Mouse (Mus musculus): Measurements from ENCODE around the gene Pcp4. TPM values are rescaled to one million over a fixed set of nuclear protein-coding genes. Genes with fewer than 3 reads are reported as not detected.
A peak's percentile ranks its signal among the peaks of the same experiment; 100 is the strongest.

Gene Pcp4
- total RNA-seq, 2 experiments from 2014 or later, result 551 to 645 TPM

DNA sequence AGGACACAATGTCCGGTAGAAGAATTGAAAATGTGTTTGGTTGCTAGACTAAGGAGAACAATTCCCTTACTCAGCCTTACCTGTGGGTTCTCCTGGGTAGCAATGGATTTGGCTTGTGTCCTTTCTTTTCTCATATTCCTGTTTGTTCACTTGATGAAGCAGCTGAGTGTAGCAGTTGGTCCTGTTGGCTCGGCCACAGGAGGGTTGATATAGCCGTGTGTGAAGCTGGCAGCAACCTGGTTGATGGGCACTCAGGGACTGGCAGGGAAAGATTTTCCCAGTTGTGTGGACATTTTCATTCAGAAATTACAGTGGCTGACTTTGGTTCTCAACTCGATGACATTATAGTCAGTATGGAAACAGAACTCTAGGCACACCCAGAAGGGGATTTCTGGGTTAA is 14.4 kb downstream of the Pcp4 start:
- intact Hi-C loops (cut with DNase I), result no loop called here
- DNase-seq (ENCODE audit: low spot score in 2 of 2), result no peak

DNA sequence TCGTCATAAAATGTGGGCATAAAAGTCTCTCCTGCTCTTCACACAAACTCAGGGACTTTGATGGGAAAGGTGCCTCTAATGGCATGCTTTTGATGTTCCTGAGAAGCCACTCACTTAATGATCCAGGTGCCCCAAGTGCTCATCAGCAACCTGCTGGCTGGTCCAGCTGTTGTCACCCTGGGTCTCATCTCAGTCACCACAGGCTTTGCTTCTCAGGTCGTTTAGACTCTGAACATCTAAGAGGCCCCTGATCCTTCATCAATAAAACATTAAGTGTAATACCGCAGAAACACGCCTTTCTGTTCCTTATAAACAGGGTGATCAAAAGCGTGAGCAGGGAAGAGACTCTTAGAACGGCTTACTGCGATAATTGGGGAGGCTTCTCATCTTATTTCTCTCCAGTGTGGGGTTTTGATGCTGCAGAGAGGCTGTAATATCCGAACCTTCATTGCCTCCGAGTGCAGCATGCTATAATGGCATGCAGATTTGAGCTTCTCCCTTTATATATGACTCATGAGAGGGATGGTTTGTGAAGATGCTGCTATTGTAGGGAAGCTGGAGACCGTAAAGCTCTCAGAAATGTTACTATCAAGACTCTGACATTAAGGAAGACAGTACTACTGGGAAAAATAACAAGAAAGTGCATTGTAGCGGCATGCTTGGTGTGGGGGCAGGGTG is 19.7 kb downstream of the Pcp4 start:
- no peak for DNase-seq (ENCODE audit: low spot score in 2 of 2)
- intact Hi-C loops (cut with DNase I), result no loop called here

- intact Hi-C loops (cut with DNase I), result no loop called here
- DNase-seq (ENCODE audit: low spot score in 2 of 2), result no peak
Measured at GRCm38 (mm10) chr16:96488038-96488437, 20.6 kb downstream of the Pcp4 start.

DNA sequence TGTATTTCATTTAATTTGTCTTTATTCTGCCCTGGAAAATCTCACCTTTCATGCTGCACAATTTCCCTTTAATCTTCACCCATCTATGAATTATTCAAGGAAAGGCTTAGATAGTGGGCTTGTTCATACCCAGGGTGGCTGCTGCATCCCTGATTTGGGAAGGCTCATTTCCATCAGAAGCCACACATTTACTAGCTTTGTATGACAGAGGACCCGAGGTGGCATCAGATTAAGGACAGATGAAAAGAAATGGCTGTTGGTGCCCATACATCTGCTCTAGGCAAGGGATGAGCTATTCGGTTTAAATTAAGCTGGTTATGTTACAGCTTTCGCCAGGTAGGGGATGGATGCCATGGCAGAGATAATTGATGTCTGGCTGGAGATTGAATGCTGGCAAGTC is 24.1 kb downstream of the Pcp4 start:
- DNase-seq (ENCODE audit: low spot score in 2 of 2), result no peak
- intact Hi-C loops (cut with DNase I), result no loop called here

GRCm38 (mm10) chr16:96494079-96494478 is 26.7 kb downstream of the Pcp4 start:
- no peak for DNase-seq (ENCODE audit: low spot score in 2 of 2)
- intact Hi-C loops (cut with DNase I), result no loop called here

DNA sequence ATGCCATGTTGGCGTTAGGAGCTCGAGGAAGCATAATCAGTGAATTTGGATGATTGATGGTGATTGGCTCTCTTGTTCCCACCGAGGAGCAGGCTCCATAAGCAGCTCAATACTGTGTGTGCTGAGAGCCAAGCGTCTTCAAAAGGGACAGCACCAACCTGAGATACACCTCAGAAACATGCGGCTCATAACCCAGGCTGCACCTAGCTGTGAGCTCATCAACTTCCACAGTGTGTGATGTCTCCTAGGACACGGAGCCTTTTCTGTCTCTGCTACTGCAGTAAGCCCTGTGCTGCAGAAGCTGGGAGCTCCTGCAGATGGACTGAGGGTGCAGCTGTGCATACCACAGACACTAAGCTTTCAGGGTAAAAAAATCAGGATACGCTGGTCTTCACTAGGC is 31.5 kb downstream of the Pcp4 start:
- DNase-seq (ENCODE audit: low spot score in 2 of 2), result peak; percentile 35 to 63
- intact Hi-C loops (cut with DNase I), result no loop called here

DNA sequence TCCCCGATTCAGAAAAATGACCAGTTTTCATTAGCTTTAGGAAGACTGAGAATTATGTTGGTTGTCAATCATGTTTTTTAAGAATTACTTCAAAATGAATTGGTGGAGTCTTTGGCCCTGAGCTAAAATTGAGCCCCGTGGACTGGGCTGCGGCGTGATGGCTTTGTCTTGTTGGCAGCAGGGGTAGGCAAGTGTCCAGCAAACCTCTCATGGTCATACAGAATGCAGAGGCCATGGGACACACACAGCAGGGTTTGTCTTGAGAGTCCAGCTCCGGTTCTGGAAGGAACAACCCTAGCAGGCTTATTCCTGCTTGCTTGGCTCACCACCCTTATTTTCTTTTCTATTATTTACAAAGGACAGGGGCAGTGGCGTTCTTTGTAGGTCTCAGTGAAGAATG is 33.8 kb downstream of the Pcp4 start:
- intact Hi-C loops (cut with DNase I), result no loop called here
- no peak for DNase-seq (ENCODE audit: low spot score in 2 of 2)

DNA sequence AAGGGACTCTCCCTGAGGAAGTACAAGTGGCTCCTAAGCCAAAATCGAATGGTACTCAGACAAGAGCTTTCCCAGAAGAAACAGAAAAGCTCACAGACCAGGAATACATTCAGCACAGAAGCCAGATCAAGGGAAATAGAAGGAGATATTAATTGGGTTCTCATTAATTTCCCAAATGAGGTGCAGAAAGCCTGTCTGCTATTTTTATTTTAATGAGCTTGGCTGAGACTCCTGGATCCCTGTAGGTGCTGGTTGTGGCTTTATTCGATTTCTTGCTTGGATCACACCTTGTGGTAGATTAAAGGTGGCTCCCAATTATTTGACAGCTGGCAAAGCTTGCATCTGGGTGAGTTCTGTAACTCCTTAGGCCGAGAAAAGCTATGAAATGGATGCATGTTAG is 35.2 kb downstream of the Pcp4 start:
- DNase-seq (ENCODE audit: low spot score in 2 of 2), result no peak
- intact Hi-C loops (cut with DNase I), result no loop called here

GRCm38 (mm10) chr16:96514466-96514865 is 47.1 kb downstream of the Pcp4 start:
- DNase-seq (ENCODE audit: low spot score in 2 of 2), result no peak
- intact Hi-C loops (cut with DNase I), result no loop called here

DNA sequence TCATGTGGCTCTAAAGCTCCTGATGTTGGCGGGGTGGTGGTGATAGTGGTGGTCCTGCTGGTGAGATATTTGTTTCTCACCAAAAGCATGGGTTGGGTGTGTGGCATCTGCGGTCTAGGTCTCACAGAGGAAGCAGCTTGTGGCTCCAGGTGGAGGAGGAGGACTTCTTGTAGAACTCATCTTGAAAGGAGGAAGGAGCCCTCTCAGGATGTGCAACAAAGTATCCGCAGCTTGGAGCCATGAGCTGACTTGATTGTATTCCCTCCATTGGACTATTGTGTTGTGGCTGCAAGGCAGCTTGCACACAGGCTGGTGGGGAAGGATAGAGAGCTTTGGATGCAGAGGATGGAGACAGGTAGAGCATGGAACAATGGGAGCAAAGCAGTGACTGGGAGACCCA is 60.1 kb downstream of the Pcp4 start:
- DNase-seq (ENCODE audit: low spot score in 2 of 2), result no peak
- intact Hi-C loops (cut with DNase I), result no loop called here

- DNase-seq (ENCODE audit: low spot score in 2 of 2), result peak in 1 of 2 experiments; percentile 54
- intact Hi-C loops (cut with DNase I), result no loop called here
Measured at GRCm38 (mm10) chr16:96528471-96528870, 61.1 kb downstream of the Pcp4 start.

- intact Hi-C loops (cut with DNase I), result no loop called here
- DNase-seq (ENCODE audit: low spot score in 2 of 2), result no peak
Measured at GRCm38 (mm10) chr16:96529896-96530568, 62.6 kb downstream of the Pcp4 start.

GRCm38 (mm10) chr16:96530569-96530898 is 63.1 kb downstream of the Pcp4 start:
- no peak for DNase-seq (ENCODE audit: low spot score in 2 of 2)
- intact Hi-C loops (cut with DNase I), result no loop called here

- DNase-seq (ENCODE audit: low spot score in 2 of 2), result no peak
- intact Hi-C loops (cut with DNase I), result no loop called here
Measured at GRCm38 (mm10) chr16:96531029-96531428, 63.6 kb downstream of the Pcp4 start.

DNA sequence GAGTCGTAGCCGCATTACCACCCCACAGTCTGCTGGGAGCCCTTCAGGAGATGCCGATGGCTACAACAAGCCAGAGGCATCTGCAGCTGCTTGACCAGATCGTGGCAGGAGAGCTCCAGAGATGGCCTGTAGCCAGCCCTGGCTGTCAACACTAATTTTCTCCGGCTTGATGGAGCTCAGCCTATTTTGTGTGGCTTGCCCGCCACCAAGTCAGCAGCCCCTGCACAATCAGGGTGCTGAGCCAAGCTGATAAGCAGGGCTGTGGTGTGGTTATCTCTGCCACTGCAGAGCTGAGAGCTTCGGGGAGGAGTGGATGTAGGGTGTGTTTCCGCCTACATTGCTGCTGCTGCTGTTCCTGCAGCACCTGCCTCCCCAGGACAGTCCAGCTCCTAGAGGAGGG is 66.3 kb downstream of the Pcp4 start:
- DNase-seq (ENCODE audit: low spot score in 2 of 2), result peak in 1 of 2 experiments; percentile 32
- intact Hi-C loops (cut with DNase I), result loop anchor here (2.0 kb wide), 3 partner anchors 21 to 101 kb away; partner anchors contain the start of gene Pcp4

- intact Hi-C loops (cut with DNase I), result loop anchor here (2.0 kb wide), 3 partner anchors 20 to 100 kb away; partner anchors contain the start of gene Pcp4
- peak; percentile 51 to 92 for DNase-seq (ENCODE audit: low spot score in 2 of 2)
Measured at GRCm38 (mm10) chr16:96535271-96535670, 67.9 kb downstream of the Pcp4 start.

DNA sequence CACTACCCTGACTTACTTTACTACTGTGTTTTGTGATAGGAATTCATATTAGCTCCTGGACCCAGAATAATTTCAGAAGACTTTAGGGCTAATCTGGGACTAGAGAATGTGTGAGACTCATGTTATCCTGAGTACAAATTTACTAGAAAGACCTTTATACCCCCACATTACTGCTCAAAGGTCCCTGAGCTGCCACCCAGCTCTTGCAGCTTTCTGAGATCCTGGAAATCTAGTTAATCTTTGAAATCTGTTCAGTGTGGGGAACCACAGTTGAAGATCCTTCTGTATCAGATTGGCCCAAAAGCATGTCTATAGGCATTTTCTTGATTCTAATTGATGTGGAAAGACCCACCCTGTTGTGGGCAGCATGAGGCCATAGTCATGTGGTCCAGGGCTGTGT is 69.0 kb downstream of the Pcp4 start:
- no peak for DNase-seq (ENCODE audit: low spot score in 2 of 2)
- intact Hi-C loops (cut with DNase I), result no loop called here

GRCm38 (mm10) chr16:96539091-96539490 is 71.7 kb downstream of the Pcp4 start:
- DNase-seq (ENCODE audit: low spot score in 2 of 2), result no peak
- intact Hi-C loops (cut with DNase I), result no loop called here

- intact Hi-C loops (cut with DNase I), result no loop called here
- peak in 1 of 2 experiments; percentile 35 for DNase-seq (ENCODE audit: low spot score in 2 of 2)
Measured at GRCm38 (mm10) chr16:96541056-96541455, 73.7 kb downstream of the Pcp4 start.

DNA sequence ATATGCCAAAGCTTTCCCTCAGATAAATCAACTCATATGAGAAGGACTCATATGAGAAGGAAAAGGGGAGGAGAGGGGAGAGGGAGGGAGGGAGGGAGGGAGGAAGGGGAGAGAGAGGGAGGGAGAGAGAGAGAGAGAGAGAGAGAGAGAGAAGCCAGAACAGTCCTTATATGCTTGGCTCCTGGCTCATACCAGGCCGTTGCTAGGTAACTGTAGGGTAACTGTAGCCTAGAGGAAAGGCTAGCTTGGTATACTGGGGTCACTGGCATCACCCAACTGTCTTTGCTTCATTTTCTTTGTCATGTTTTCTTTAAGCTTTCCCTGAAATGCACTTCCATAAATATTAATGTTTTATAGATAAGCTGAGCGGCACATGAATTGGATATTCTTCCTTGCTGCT is 85.3 kb downstream of the Pcp4 start:
- intact Hi-C loops (cut with DNase I), result no loop called here
- no peak for DNase-seq (ENCODE audit: low spot score in 2 of 2)

DNA sequence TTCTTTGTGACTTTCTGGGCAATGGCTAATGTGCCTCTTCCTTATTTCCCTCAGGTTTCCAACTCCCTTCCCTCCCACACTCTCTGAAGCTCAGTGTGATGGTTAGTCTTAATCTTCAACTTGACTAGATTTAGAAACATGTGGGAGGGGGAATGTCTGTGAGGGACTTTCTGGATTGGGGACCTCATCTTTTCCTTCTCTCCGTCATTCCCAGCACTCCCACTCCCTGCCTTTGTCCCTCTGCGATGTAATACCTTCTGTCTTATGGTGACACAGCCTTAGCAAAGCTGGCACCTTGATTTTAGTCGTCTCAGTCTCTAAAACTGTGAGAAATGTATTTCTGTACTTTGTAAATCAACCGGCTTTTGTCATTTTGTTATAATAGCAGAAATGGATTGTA is 88.0 kb downstream of the Pcp4 start:
- intact Hi-C loops (cut with DNase I), result loop anchor here (1.0 to 2.0 kb wide), 3 partner anchors 21 to 75 kb away; no protein-coding TSS in a partner anchor
- DNase-seq (ENCODE audit: low spot score in 2 of 2), result peak in 1 of 2 experiments; percentile 89

Data from left cerebral cortex, postnatal 25 days (tissue).